Mouse (Mus musculus): Measurements from ENCODE around the gene Me1. TPM values are rescaled to one million over a fixed set of nuclear protein-coding genes. Genes with fewer than 3 reads are reported as not detected.

Gene Me1
- polyA plus RNA-seq, 1 experiment from 2014 or later: 48.7 TPM

DNA sequence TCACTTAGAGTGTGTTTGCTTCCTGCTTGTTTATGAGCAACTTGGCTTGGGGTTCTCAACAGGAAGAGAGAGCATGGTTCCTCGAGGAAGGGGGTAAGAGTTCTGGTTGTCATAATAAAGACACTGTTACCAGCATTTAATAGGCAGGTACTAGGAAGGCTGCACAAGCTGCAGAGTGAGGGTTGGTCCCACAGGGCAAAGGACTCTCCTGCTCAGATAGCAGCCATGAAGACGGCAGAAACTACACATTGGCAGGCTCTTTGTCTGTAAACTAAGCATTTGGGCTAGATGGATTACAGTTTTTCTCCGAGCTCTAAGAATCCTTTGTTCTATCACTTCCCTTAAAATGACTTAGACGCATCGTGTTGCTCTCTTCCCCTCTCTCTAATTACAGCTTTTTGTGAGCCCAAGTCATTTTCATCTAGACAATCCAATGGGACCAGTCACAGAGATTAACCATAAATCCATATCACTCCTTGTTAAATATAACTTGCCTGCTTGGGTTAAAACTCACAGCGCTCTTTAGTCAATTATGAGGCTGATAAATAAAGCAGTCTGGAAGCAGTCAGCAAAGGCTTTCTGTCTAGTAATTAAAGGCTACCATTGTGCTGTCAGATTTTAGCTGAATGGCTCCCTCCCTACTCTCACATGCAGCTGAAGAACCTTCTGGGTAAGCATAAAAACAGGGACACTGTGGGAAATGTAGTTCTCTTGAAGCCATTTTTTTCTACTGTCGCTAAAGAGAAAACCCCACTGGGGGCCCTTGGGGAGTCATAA, 30.0 kb upstream of the Me1 start:
- TF ChIP-seq EP300 (IDR thresholded peaks at IDR 0.05): no peak
- TF ChIP-seq CTCF (IDR thresholded peaks at IDR 0.05): no peak
- no peaks in the 10 kb centered on the region for H3K9me3 ChIP-seq (ENCODE audit: low read length)
- ATAC-seq (no peak), DNase-seq (ENCODE audit: low spot score) (no peak)
- 62% methylated on average over 7 of the region's 7 CpGs for WGBS
- no peak overlapping the region for H3K27ac ChIP-seq (ENCODE audit: low read length)
- H3K4me1 ChIP-seq (ENCODE audit: insufficient read depth, low read depth, low read length): no peaks in the 10 kb centered on the region
- H3K4me2 ChIP-seq (replicated peaks; ENCODE audit: low read depth, low read length): no peak overlapping the region
- H3K9ac ChIP-seq (replicated peaks; ENCODE audit: low read depth): no peak overlapping the region
- no peak overlapping the region for H3K4me3 ChIP-seq (ENCODE audit: low read depth, low read length)
- no peaks in the 10 kb centered on the region for H3K27me3 ChIP-seq (replicated peaks; ENCODE audit: insufficient read depth, low read length)
- no peaks in the 10 kb centered on the region for H3K36me3 ChIP-seq (ENCODE audit: insufficient read depth, low read length)

DNA sequence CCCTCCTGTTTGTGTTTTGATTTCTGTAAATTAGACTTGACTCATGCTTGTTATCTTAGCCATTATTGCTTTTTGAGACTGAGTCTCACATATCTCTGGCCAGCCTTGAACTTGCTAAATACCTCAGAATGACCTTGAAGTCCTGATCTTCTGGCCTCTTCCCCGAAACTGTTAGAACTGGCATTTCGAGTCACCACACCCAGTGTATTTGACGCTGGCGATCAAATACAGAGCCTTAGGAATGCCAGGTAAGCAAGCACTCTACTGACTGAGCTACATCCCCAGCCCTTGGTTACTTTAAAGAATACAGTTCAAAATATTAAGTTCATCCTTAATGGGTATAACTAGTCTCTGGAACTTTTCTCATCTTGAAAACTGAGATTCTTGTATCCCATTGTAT, 29.3 kb upstream of the Me1 start:
- no peak for ATAC-seq
- DNase-seq (ENCODE audit: low spot score): no peak
- no peaks in the 10 kb centered on the region for H3K4me1 ChIP-seq (ENCODE audit: insufficient read depth, low read depth, low read length)
- no peaks in the 10 kb centered on the region for H3K36me3 ChIP-seq (ENCODE audit: insufficient read depth, low read length)
- no peaks in the 10 kb centered on the region for H3K9me3 ChIP-seq (ENCODE audit: low read length)
- 59% methylated on average over 4 of the region's 4 CpGs for WGBS
- H3K27ac ChIP-seq (ENCODE audit: low read length): no peak overlapping the region
- H3K9ac ChIP-seq (replicated peaks; ENCODE audit: low read depth): no peak overlapping the region
- no peak overlapping the region for H3K4me3 ChIP-seq (ENCODE audit: low read depth, low read length)
- no peak overlapping the region for H3K4me2 ChIP-seq (replicated peaks; ENCODE audit: low read depth, low read length)
- TF ChIP-seq CTCF (IDR thresholded peaks at IDR 0.05) (no peak), EP300 (IDR thresholded peaks at IDR 0.05) (no peak)
- H3K27me3 ChIP-seq (replicated peaks; ENCODE audit: insufficient read depth, low read length): no peaks in the 10 kb centered on the region

DNA sequence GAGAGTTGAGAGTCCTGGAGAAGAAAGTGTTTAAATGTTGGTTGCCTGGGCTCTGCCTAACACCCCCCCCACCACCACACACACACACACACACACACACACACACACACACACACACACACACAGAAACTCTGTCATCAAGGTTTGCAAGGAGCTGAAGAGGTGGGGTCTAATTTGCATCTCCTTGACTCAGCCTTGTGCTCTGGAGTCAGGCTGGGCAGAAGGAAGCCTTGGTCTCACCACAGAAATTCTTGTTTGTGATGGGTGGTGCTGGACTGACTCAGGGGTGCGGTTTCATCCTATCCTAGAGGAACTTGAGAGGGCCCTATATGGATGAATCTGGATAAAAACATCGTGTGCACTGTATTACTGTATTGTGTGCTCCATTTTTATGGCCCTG, 25.0 kb upstream of the Me1 start:
- Histone ChIP-seq H3K4me1 (ENCODE audit: insufficient read depth, low read depth, low read length) (no peaks in the 10 kb centered on the region), H3K9me3 (ENCODE audit: low read length) (no peaks in the 10 kb centered on the region), H3K4me3 (ENCODE audit: low read depth, low read length) (no peak overlapping the region), H3K9ac (replicated peaks; ENCODE audit: low read depth) (no peak overlapping the region), H3K27me3 (replicated peaks; ENCODE audit: insufficient read depth, low read length) (no peaks in the 10 kb centered on the region), H3K36me3 (ENCODE audit: insufficient read depth, low read length) (no peaks in the 10 kb centered on the region), H3K4me2 (replicated peaks; ENCODE audit: low read depth, low read length) (no peak overlapping the region), H3K27ac (ENCODE audit: low read length) (no peak overlapping the region)
- 89% methylated on average over 2 of the region's 2 CpGs for WGBS
- DNase-seq (ENCODE audit: low spot score) (no peak), ATAC-seq (no peak)
- TF ChIP-seq CTCF (IDR thresholded peaks at IDR 0.05) (no peak), EP300 (IDR thresholded peaks at IDR 0.05) (no peak)

DNA sequence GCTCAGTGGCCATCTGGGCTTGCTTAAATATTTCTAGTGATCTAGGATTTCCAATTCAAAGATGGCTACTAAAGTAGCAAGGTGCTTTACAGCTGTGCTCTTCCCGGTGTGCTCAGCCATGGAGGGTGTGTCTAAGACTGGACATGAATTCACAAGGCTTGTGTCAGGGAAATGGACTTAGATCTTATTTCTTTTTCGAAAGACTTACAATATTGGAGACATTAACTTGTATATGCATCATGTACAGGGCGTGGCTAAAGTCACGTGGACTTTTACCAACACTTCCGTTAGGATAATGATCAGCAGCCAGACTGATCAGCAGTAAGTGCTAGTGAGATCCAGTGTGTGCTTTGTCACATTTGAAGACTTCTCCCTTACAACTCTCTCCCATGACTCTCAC, 24.5 kb upstream of the Me1 start:
- TF ChIP-seq CTCF (IDR thresholded peaks at IDR 0.05): no peak
- no peak for TF ChIP-seq EP300 (IDR thresholded peaks at IDR 0.05)
- WGBS: 88% methylated on average over 5 of the region's 5 CpGs
- H3K9me3 ChIP-seq (ENCODE audit: low read length): no peaks in the 10 kb centered on the region
- DNase-seq (ENCODE audit: low spot score): no peak
- H3K27me3 ChIP-seq (replicated peaks; ENCODE audit: insufficient read depth, low read length): no peaks in the 10 kb centered on the region
- H3K4me3 ChIP-seq (ENCODE audit: low read depth, low read length): no peak overlapping the region
- H3K36me3 ChIP-seq (ENCODE audit: insufficient read depth, low read length): no peaks in the 10 kb centered on the region
- no peak overlapping the region for H3K4me2 ChIP-seq (replicated peaks; ENCODE audit: low read depth, low read length)
- H3K9ac ChIP-seq (replicated peaks; ENCODE audit: low read depth): no peak overlapping the region
- ATAC-seq: no peak
- no peaks in the 10 kb centered on the region for H3K4me1 ChIP-seq (ENCODE audit: insufficient read depth, low read depth, low read length)
- H3K27ac ChIP-seq (ENCODE audit: low read length): no peak overlapping the region

DNA sequence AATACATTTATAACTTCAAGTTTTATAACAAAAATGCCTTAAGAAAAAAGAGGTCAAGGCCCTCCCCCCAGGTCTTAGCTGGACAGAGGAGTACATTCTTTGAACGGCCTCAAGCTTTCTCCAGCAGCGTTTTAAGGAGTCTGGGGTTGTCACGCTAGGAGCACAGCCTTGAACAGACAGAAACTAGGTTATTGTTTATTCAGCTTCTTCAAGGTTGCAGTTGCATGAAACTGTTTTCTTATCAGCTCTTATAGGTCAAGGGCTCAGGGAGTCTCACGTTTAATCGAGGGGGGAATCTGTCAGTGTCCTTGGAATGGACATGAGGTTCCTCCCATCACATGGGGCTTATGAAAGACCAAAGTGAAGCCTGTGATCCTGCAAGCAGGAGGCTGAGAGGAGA, 21.4 kb upstream of the Me1 start:
- no peak overlapping the region for H3K9ac ChIP-seq (replicated peaks; ENCODE audit: low read depth)
- no peak for ATAC-seq
- no peaks in the 10 kb centered on the region for H3K36me3 ChIP-seq (ENCODE audit: insufficient read depth, low read length)
- DNase-seq (ENCODE audit: low spot score): no peak
- no peak overlapping the region for H3K4me3 ChIP-seq (ENCODE audit: low read depth, low read length)
- no peak for TF ChIP-seq EP300 (IDR thresholded peaks at IDR 0.05)
- TF ChIP-seq CTCF (IDR thresholded peaks at IDR 0.05): no peak
- WGBS: 43% methylated on average over 5 of the region's 5 CpGs
- no peak overlapping the region for H3K27ac ChIP-seq (ENCODE audit: low read length)
- H3K27me3 ChIP-seq (replicated peaks; ENCODE audit: insufficient read depth, low read length): no peaks in the 10 kb centered on the region
- no peak overlapping the region for H3K4me2 ChIP-seq (replicated peaks; ENCODE audit: low read depth, low read length)
- no peaks in the 10 kb centered on the region for H3K4me1 ChIP-seq (ENCODE audit: insufficient read depth, low read depth, low read length)
- no peaks in the 10 kb centered on the region for H3K9me3 ChIP-seq (ENCODE audit: low read length)

DNA sequence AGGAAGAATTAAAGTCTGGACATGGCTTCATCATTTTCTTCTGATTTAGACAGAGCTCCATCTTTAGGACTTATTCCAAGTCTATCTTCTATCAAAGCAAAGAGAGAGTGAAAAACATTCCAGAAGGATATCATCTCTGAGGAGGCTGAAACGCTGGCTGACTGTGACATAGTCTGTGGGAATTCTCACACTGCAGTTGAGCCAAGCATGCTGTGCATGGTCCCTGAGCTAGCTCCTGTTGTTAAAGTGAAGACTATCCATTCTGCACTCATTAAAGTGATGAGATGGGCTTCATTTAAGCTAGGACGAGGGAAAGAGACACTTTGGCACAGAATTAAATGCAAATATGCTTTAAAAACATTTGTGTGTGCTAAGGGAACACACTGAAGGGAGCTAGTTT, 20.8 kb upstream of the Me1 start:
- DNase-seq (ENCODE audit: low spot score) (no peak), ATAC-seq (no peak)
- Histone ChIP-seq H3K4me3 (ENCODE audit: low read depth, low read length) (no peak overlapping the region), H3K27ac (ENCODE audit: low read length) (no peak overlapping the region), H3K4me1 (ENCODE audit: insufficient read depth, low read depth, low read length) (no peaks in the 10 kb centered on the region), H3K9me3 (ENCODE audit: low read length) (no peaks in the 10 kb centered on the region), H3K4me2 (replicated peaks; ENCODE audit: low read depth, low read length) (no peak overlapping the region), H3K9ac (replicated peaks; ENCODE audit: low read depth) (no peak overlapping the region), H3K27me3 (replicated peaks; ENCODE audit: insufficient read depth, low read length) (no peaks in the 10 kb centered on the region), H3K36me3 (ENCODE audit: insufficient read depth, low read length) (no peaks in the 10 kb centered on the region)
- WGBS: 37% methylated on average over 2 of the region's 2 CpGs
- TF ChIP-seq CTCF (IDR thresholded peaks at IDR 0.05) (no peak), EP300 (IDR thresholded peaks at IDR 0.05) (no peak)

DNA sequence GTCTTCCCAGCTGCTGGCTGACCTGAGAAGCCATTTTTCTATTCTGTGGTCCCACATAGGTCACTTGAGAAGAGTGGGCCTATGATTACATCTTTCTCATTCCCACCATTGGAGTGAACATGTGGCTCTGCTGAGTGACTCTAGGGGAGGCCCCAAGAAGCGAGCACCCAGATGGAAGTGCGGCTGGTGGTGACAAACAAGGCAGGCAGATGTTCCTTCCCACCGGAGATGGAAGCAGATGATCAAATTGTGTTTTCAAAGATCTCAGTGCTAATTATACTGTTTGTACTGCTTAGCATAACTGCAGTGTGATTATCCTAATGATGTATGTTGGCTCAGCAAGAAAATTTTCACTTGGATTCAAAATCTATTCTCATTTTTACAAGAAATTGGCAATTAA, 18.3 kb upstream of the Me1 start:
- 93% methylated on average over 3 of the region's 3 CpGs for WGBS
- DNase-seq (ENCODE audit: low spot score) (no peak), ATAC-seq (no peak)
- TF ChIP-seq EP300 (IDR thresholded peaks at IDR 0.05): no peak
- TF ChIP-seq CTCF (IDR thresholded peaks at IDR 0.05): no peak
- Histone ChIP-seq H3K36me3 (ENCODE audit: insufficient read depth, low read length) (no peaks in the 10 kb centered on the region), H3K4me1 (ENCODE audit: insufficient read depth, low read depth, low read length) (no peaks in the 10 kb centered on the region), H3K27ac (ENCODE audit: low read length) (no peak overlapping the region), H3K9ac (replicated peaks; ENCODE audit: low read depth) (no peak overlapping the region), H3K4me2 (replicated peaks; ENCODE audit: low read depth, low read length) (no peak overlapping the region), H3K4me3 (ENCODE audit: low read depth, low read length) (no peak overlapping the region), H3K9me3 (ENCODE audit: low read length) (no peaks in the 10 kb centered on the region), H3K27me3 (replicated peaks; ENCODE audit: insufficient read depth, low read length) (no peaks in the 10 kb centered on the region)

Data from lung, postnatal 0 days (tissue).